In genomic region chr16:18227897-18228422, GRCm38 (mm10) we compare ENCODE assay signal across 19 mouse cellular contexts. TPM values are rescaled to one million over a fixed set of nuclear protein-coding genes. Genes with fewer than 3 reads are reported as not detected.
"Had no signal": no experiment of that assay in that cellular context is flagged by ENCODE, and none has a peak within 500 bp of the region (broad histone marks: within the 10 kb centered on the region; RNA-seq: fewer than 3 reads in every experiment).

No protein-coding gene starts in this region.

- ATAC-seq: intestine, embryonic 16.5 days; midbrain, embryonic 13.5 days had no signal

- H3K4me2 ChIP-seq: limb, embryonic 12.5 days; lung, embryonic 14.5 days; midbrain, embryonic 13.5 days; neural tube, embryonic 15.5 days had no signal

- DNase-seq: kidney, adult 8-10 months; kidney, postnatal 25 days; layer of hippocampus, adult 9-11 months; layer of hippocampus, postnatal 36 days; lung, embryonic 14.5 days; lung, postnatal 10 days; lung, postnatal 4 days; right cerebral cortex, adult 18-20 months; right cerebral cortex, postnatal 25 days had no signal

- H3K9ac ChIP-seq: limb, embryonic 12.5 days; lung, embryonic 14.5 days; midbrain, embryonic 13.5 days; neural tube, embryonic 15.5 days had no signal

- H3K27me3 ChIP-seq: limb, embryonic 12.5 days; midbrain, embryonic 13.5 days; neural tube, embryonic 15.5 days had no signal

- H3K9me3 ChIP-seq: limb, embryonic 12.5 days; midbrain, embryonic 13.5 days; neural tube, embryonic 15.5 days had no signal

- H3K27ac ChIP-seq: limb, embryonic 12.5 days; midbrain, embryonic 13.5 days; neural tube, embryonic 15.5 days had no signal

- H3K4me3 ChIP-seq: limb, embryonic 12.5 days; midbrain, embryonic 13.5 days; myocyte; neural tube, embryonic 15.5 days had no signal

RNA-seq across cellular contexts. Expression of gene Ccdc188, which starts 10.3 kb away (rescaled TPM):
- polyA plus RNA-seq: intestine, embryonic 16.5 days; kidney, embryonic 16.5 days; limb, embryonic 12.5 days; liver, adult 2 months; lung, embryonic 14.5 days; myocyte; neural tube, embryonic 11.5 days; neural tube, embryonic 15.5 days; small intestine, adult 2 months; stomach, embryonic 16.5 days had no signal

RNA-seq across cellular contexts. Expression of gene Gm49776, which starts 30.2 kb away (rescaled TPM):
- polyA plus RNA-seq: intestine, embryonic 16.5 days; kidney, embryonic 16.5 days; liver, adult 2 months; midbrain, embryonic 13.5 days; small intestine, adult 2 months; stomach, embryonic 16.5 days had no signal
